Mouse (Mus musculus): ENCODE results near the gene Nrp2.

- TF ChIP-seq MAFK (IDR thresholded peaks at IDR 0.05; ENCODE audit: insufficient read depth, low read depth, low read length): no peak
- TF ChIP-seq ZNF384 (IDR thresholded peaks at IDR 0.05; ENCODE audit: low read depth, low read length): no peak
- TF ChIP-seq HCFC1 (IDR thresholded peaks at IDR 0.05; ENCODE audit: borderline replicate concordance, insufficient read depth, low read length): no peak
These were observed 125.1 kb downstream of the Nrp2 start for GRCm38 (mm10) chr1:62828156-62828555.
